Mouse (Mus musculus) lung, adult 2 months (tissue): Measurements from ENCODE around the gene Bckdhb. TPM values are rescaled to one million over a fixed set of nuclear protein-coding genes. Genes with fewer than 3 reads are reported as not detected.

ENCODE experiments used
- DNase-seq: peaks from one replicate; pipeline ENCODE4 v3.0.0; 2022
- H3K4me1 ChIP-seq: fragments of 200-500 bp; 2 replicates; pipeline ENCODE4 v1.6.1; 2011; ENCODE audit warnings: low read length; ENCODE audit not compliant: control insufficient read depth, insufficient read depth
- H3K4me3 ChIP-seq: fragments of 200-500 bp; replicated peaks from 2 replicates; pipeline ENCODE3; 2011; ENCODE audit warnings: low read depth, mild to moderate bottlenecking, control low read depth, low read length; ENCODE audit errors: extremely low read depth
- CTCF ChIP-seq: fragments of 200-500 bp; IDR thresholded peaks from 2 replicates; pipeline ENCODE4 v1.5.1; 2011; ENCODE audit warnings: mild to moderate bottlenecking, low read length, control low read depth; ENCODE audit not compliant: insufficient read depth
- POLR2A ChIP-seq: fragments of 200-500 bp; IDR thresholded peaks from 2 replicates; pipeline ENCODE4 v1.6.1; 2011; ENCODE audit warnings: low read depth, mild to moderate bottlenecking, control low read depth, low read length, borderline replicate concordance; ENCODE audit errors: extremely low read depth
- WGBS: fragments of 180-500 bp; shearing (Covaris S2); methylation state at CpG from one replicate; pipeline ENCODE4 v1.1.7; 2018; 5-methylcytosine and 5-hydroxymethylcytosine counted together
- polyA plus RNA-seq: library from polyadenylated mRNA; depleted of rRNA; stranded (reverse); fragments of >200 nt; gene quantifications from 2 replicates; pipeline ENCODE4 v1.2.3, GENCODE M21; 2012

Gene Bckdhb
- polyA plus RNA-seq, 1 experiment: 13.9 TPM

- 90% methylated on average over 2 of the region's 2 CpGs for WGBS
- no peak for TF ChIP-seq CTCF
- no peak for TF ChIP-seq POLR2A
- Histone ChIP-seq H3K4me3 (no peak overlapping the region), H3K4me1 (no peaks in the 10 kb centered on the region)
- no peak for DNase-seq
These were observed 115.4 kb downstream of the Bckdhb start for GRCm38 (mm10) chr9:84040376-84040775.

- DNase-seq: no peak
- no peak overlapping the region for H3K4me3 ChIP-seq
- TF ChIP-seq POLR2A (no peak), CTCF (no peak)
- no peaks in the 10 kb centered on the region for H3K4me1 ChIP-seq
- WGBS: 60% methylated on average over 4 of the region's 4 CpGs
These were observed 116.8 kb downstream of the Bckdhb start for GRCm38 (mm10) chr9:84041631-84042277.

DNA sequence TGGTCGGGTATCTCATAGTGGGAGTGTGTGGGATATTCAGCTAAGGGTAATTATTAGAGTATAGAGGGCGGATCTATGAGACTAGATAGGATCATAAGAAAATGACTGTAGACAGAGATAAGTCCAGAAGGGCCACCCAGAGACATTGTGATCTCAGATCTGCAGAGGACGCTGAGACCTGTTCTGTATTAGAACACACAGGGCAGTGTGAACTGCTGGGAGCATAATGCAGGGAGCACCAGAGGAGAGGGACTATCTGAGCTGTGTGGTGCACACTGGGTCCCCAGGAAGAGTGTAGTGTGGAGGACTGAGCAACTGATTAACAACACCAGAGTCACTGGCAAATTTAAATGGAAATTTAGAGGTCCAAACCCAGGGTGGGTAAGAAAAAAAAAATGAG, 117.6 kb downstream of the Bckdhb start:
- no peak for TF ChIP-seq CTCF
- TF ChIP-seq POLR2A: no peak
- Histone ChIP-seq H3K4me3 (no peak overlapping the region), H3K4me1 (no peaks in the 10 kb centered on the region)
- DNase-seq: no peak
- WGBS: 87% methylated on average over 3 of the region's 3 CpGs

GRCm38 (mm10) chr9:84044136-84044535, 119.2 kb downstream of the Bckdhb start:
- WGBS: 96% methylated on average over 6 of the region's 6 CpGs
- DNase-seq: no peak
- Histone ChIP-seq H3K4me1 (no peaks in the 10 kb centered on the region), H3K4me3 (no peak overlapping the region)
- TF ChIP-seq POLR2A (no peak), CTCF (no peak)

- no peaks in the 10 kb centered on the region for H3K4me1 ChIP-seq
- TF ChIP-seq POLR2A (no peak), CTCF (no peak)
- no peak overlapping the region for H3K4me3 ChIP-seq
- WGBS: 98% methylated on average over 2 of the region's 2 CpGs
- no peak for DNase-seq
These were observed 120.7 kb downstream of the Bckdhb start for GRCm38 (mm10) chr9:84045632-84046031.

DNA sequence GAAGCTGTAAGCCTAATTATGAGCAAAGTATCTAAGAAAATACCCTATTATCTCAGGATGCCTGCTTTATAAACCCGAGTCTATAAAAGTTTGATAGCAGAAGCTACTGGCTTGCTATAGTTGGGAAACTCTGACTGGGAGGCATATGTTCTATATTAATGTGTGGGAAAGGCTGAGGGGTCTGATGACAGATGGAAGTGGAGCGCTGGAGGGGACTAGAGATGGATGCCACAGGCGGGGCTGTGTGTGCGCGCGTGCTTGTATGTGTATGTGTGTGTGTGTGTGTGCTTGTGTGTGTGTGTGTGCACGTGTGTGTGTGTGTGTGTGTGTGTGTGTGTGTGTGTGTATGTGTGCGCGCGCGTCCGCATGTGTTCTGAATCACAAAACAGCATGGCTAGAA, 121.4 kb downstream of the Bckdhb start:
- Histone ChIP-seq H3K4me1 (no peaks in the 10 kb centered on the region), H3K4me3 (no peak overlapping the region)
- 88% methylated on average over 12 of the region's 12 CpGs for WGBS
- no peak for TF ChIP-seq CTCF
- no peak for TF ChIP-seq POLR2A
- no peak for DNase-seq

DNA sequence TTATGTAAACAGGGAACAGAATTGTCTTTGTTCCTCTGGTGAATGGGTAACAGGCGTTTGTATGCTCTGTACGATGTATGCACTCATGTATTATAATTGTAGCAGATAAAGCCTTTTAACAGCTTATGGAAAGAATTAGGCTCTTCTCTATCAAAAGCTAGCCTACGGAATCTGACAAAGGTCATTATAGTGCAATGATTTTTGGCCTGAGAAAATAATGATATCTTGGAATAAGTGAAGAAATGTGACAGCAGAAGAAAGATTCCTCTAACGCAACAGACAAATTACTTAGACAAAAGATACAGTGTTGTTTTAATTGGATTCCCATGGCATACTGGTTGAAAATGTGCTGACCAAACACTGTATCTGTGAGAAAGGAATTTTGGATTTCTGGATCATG, 122.0 kb downstream of the Bckdhb start:
- TF ChIP-seq CTCF (no peak), POLR2A (no peak)
- Histone ChIP-seq H3K4me3 (no peak overlapping the region), H3K4me1 (no peaks in the 10 kb centered on the region)
- 63% methylated on average over 4 of the region's 4 CpGs for WGBS
- no peak for DNase-seq

DNA sequence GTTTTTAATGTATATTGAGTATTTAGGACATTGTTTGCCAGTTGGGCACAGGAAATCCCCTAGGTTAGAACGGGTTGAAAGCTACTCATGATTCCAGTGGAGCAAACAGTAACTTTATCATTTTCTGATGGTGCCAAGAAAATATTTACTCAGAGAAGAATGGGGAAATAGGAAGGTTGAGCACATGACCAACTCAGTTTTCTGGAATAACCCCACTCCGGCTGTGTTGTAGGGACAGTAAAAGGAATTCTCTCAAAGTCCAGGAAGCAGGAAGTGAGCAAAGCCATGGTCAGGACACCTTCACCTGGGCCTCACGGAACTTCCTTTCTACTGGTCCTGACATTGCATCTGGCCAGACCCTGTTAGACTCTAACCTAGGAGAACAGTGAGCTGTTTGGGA, 122.5 kb downstream of the Bckdhb start:
- TF ChIP-seq POLR2A: no peak
- no peak for TF ChIP-seq CTCF
- Histone ChIP-seq H3K4me1 (no peaks in the 10 kb centered on the region), H3K4me3 (no peak overlapping the region)
- DNase-seq: no peak
- 48% methylated on average over 3 of the region's 3 CpGs for WGBS

DNA sequence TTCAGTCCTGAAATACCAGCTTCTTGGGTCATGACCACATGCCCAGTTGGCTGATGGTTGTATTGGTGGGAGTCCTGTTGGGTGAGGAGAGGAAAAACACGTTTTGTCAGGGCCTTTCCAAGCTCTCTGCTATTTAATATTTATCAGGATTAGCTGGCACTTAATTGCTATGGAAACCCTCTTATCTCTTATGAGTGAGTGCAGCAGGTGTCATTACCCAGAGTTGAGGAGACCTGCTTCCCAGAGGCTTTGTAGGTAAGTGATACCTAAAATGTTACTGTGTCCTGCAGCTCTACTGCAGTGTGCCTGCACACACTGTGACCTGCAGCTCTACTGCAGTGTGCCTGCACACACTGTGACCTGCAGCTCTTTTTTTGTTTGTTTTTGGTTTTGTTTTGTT, 124.2 kb downstream of the Bckdhb start:
- TF ChIP-seq POLR2A (no peak), CTCF (no peak)
- Histone ChIP-seq H3K4me1 (no peaks in the 10 kb centered on the region), H3K4me3 (no peak overlapping the region)
- no peak for DNase-seq
- WGBS: 55% methylated on average over 1 of the region's 1 CpGs

- Histone ChIP-seq H3K4me3 (no peak overlapping the region), H3K4me1 (no peaks in the 10 kb centered on the region)
- WGBS: 88% methylated on average over 18 of the region's 18 CpGs
- DNase-seq: no peak
- TF ChIP-seq CTCF (no peak), POLR2A (no peak)
These were observed 126.1 kb downstream of the Bckdhb start for GRCm38 (mm10) chr9:84050867-84051635.
